Mouse (Mus musculus) limb, embryonic 14.5 days (tissue): ENCODE results near the gene Tnfrsf13c. TPM values are rescaled to one million over a fixed set of nuclear protein-coding genes. Genes with fewer than 3 reads are reported as not detected.

Source experiments
- ATAC-seq: fragments of 200-750 bp; cut with Nextera tagmentation; 2 replicates; pipeline ENCODE4 v1.8.0; 2017; ENCODE audit warnings: low read depth, moderate number of reproducible peaks, moderate TSS enrichment; ENCODE audit not compliant: low FRiP score
- DNase-seq: peaks from one replicate; pipeline ENCODE4 v3.0.0-alpha.2; 2015; ENCODE audit warnings: low spot score
- H3K27ac ChIP-seq: fragments of 300-500 bp; sonication (generic); replicated peaks from 2 replicates; pipeline ENCODE4 v1.5.1; 2014; ENCODE audit warnings: low read depth, mild to moderate bottlenecking, low read length, moderate library complexity, mixed read lengths
- H3K27me3 ChIP-seq: fragments of 300-500 bp; sonication (generic); 2 replicates; pipeline ENCODE4 v1.6.1; 2014; ENCODE audit warnings: low read length, mixed read lengths; ENCODE audit not compliant: control insufficient read depth, insufficient read depth
- H3K36me3 ChIP-seq: fragments of 300-500 bp; sonication (generic); 2 replicates; pipeline ENCODE4 v1.6.1; 2014; ENCODE audit warnings: mild to moderate bottlenecking, low read length, moderate library complexity, mixed read lengths; ENCODE audit not compliant: control insufficient read depth, insufficient read depth
- H3K4me1 ChIP-seq: fragments of 300-500 bp; sonication (generic); 2 replicates; pipeline ENCODE4 v1.6.1; 2014; ENCODE audit warnings: antibody characterized with exemption, low read length, mixed read lengths; ENCODE audit not compliant: control insufficient read depth, insufficient read depth
- H3K4me2 ChIP-seq: fragments of 300-500 bp; sonication (generic); replicated peaks from 2 replicates; pipeline ENCODE4 v1.6.1; 2014; ENCODE audit warnings: low read depth, mild to moderate bottlenecking, low read length, moderate library complexity; ENCODE audit not compliant: severe bottlenecking
- H3K4me3 ChIP-seq: fragments of 300-500 bp; sonication (generic); replicated peaks from 2 replicates; pipeline ENCODE4 v1.5.1; 2014; ENCODE audit warnings: low read length
- H3K9ac ChIP-seq: fragments of 300-500 bp; sonication (generic); 2 replicates; pipeline ENCODE4 v1.6.1; 2014; ENCODE audit warnings: mild to moderate bottlenecking, low read depth, low read length, moderate library complexity; ENCODE audit not compliant: severe bottlenecking
- H3K9me3 ChIP-seq: fragments of 300-500 bp; sonication (generic); 2 replicates; pipeline ENCODE4 v1.6.1; 2016; ENCODE audit warnings: low read length; ENCODE audit not compliant: control insufficient read depth
- POLR2A ChIP-seq: fragments of 200-500 bp; IDR thresholded peaks from 2 replicates; pipeline ENCODE4 v1.8.0; 2012; ENCODE audit warnings: inconsistent platforms, mild to moderate bottlenecking, moderate library complexity, borderline replicate concordance; ENCODE audit not compliant: insufficient read depth, insufficient read length; ENCODE audit errors: extremely low read depth
- WGBS: fragments of 180-500 bp; shearing (Covaris S2); extraction: QIAGEN DNeasy Blood & Tissue Kit; methylation state at CpG from one replicate; pipeline ENCODE4 v1.1.7; 2014; 5-methylcytosine and 5-hydroxymethylcytosine counted together
- polyA plus RNA-seq, 2 experiments: library from polyadenylated mRNA; depleted of rRNA in 1 of 2; stranded (reverse) in 1 of 2; unstranded in 1 of 2; fragments of >200 nt; fragmentation: Nextera tagmentation in 1 of 2; extraction: Ambion mirVana in 1 of 2; gene quantifications; 2 replicates each; pipeline versions ENCODE4 v1.2.1 to v1.2.3; 2012 to 2014

The Tnfrsf13c gene
- polyA plus RNA-seq, 2 experiments: 0.22 to 0.29 TPM

GRCm38 (mm10) chr15:82186131-82186530, 38.0 kb downstream of the Tnfrsf13c start:
- Histone ChIP-seq H3K9ac (no peak overlapping the region), H3K4me3 (no peak overlapping the region), H3K27ac (no peak overlapping the region), H3K36me3 (peaks cover 95% of the 10 kb centered on the region), H3K9me3 (no peaks in the 10 kb centered on the region), H3K27me3 (no peaks in the 10 kb centered on the region), H3K4me1 (no peaks in the 10 kb centered on the region), H3K4me2 (no peak overlapping the region)
- DNase-seq: no peak
- TF ChIP-seq POLR2A: no peak
- no peak for ATAC-seq
- 83% methylated on average over 14 of the region's 14 CpGs for WGBS

- 87% methylated on average over 14 of the region's 14 CpGs for whole genome bisulfite sequencing
- no peak overlapping the region for H3K9ac ChIP-seq
- no peaks in the 10 kb centered on the region for H3K4me1 ChIP-seq
- no peak for DNase-seq
- no peak overlapping the region for H3K4me2 ChIP-seq
- no peaks in the 10 kb centered on the region for H3K9me3 ChIP-seq
- H3K27ac ChIP-seq: no peak overlapping the region
- no peaks in the 10 kb centered on the region for H3K27me3 ChIP-seq
- no peak for TF ChIP-seq POLR2A
- H3K36me3 ChIP-seq: peaks cover 98% of the 10 kb centered on the region
- H3K4me3 ChIP-seq: no peak overlapping the region
- no peak for ATAC-seq
These were observed 38.9 kb downstream of the Tnfrsf13c start for GRCm38 (mm10) chr15:82185062-82185783.

- no peak for ATAC-seq
- WGBS: 88% methylated on average over 10 of the region's 10 CpGs
These were observed 39.5 kb downstream of the Tnfrsf13c start for GRCm38 (mm10) chr15:82184656-82185055.

DNA sequence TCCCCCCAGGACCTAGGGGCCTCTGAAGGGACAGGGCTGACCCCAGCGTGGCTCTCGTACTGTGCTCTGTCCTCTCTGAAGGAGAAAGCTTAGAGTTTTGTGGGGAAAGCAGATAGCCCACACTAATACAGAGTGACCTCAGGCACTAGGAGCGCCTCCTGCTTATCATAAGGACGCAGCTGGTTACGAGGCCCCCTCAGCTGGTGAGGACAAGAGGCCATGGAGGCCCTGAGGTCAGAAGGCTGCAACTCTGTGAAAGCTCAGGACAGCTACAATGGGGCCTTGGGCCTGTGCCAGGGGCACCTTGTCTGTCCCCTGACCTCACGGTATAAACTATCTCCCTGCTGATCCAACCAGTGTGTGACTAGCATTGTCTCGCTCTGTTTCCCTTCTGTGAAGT, 40.0 kb downstream of the Tnfrsf13c start:
- DNase-seq: no peak

More at GRCm38 (mm10) chr15:82184656-82185055, 39.5 kb downstream of the Tnfrsf13c start:
- Histone ChIP-seq H3K4me2 (no peak overlapping the region), H3K4me1 (no peaks in the 10 kb centered on the region), H3K4me3 (no peak overlapping the region), H3K9ac (no peak overlapping the region), H3K27me3 (no peaks in the 10 kb centered on the region), H3K27ac (no peak overlapping the region), H3K9me3 (no peaks in the 10 kb centered on the region), H3K36me3 (peaks cover 99% of the 10 kb centered on the region)
- no peak for TF ChIP-seq POLR2A
- DNase-seq: no peak

GRCm38 (mm10) chr15:82183596-82183995, 40.6 kb downstream of the Tnfrsf13c start:
- Histone ChIP-seq H3K27me3 (no peaks in the 10 kb centered on the region), H3K27ac (no peak overlapping the region), H3K4me1 (no peaks in the 10 kb centered on the region), H3K36me3 (peaks cover 100% of the 10 kb centered on the region), H3K4me2 (no peak overlapping the region), H3K4me3 (no peak overlapping the region), H3K9ac (no peak overlapping the region), H3K9me3 (no peaks in the 10 kb centered on the region)
- DNase-seq: no peak
- no peak for TF ChIP-seq POLR2A
- ATAC-seq: no peak
- 82% methylated on average over 10 of the region's 10 CpGs for WGBS

More for the DNA sequence above, 40.0 kb downstream of the Tnfrsf13c start:
- TF ChIP-seq POLR2A: no peak
- H3K4me2 ChIP-seq: no peak overlapping the region
- no peaks in the 10 kb centered on the region for H3K9me3 ChIP-seq
- no peak overlapping the region for H3K27ac ChIP-seq
- ATAC-seq: no peak
- H3K36me3 ChIP-seq: peaks cover 99% of the 10 kb centered on the region
- H3K9ac ChIP-seq: no peak overlapping the region
- H3K4me1 ChIP-seq: no peaks in the 10 kb centered on the region
- WGBS: 84% methylated on average over 7 of the region's 7 CpGs
- H3K27me3 ChIP-seq: no peaks in the 10 kb centered on the region
- H3K4me3 ChIP-seq: no peak overlapping the region
